Mouse (Mus musculus): ENCODE measurements around the gene Fkbp5. TPM values are rescaled to one million over a fixed set of nuclear protein-coding genes. Genes with fewer than 3 reads are reported as not detected.

Fkbp5 gene
- total and polyA plus RNA-seq, 3 experiments = 14.4 to 31.4 (median 22.6) TPM

- no peak for DNase-seq (ENCODE audit: extremely low read depth)
- Histone ChIP-seq H3K4me2 (ENCODE audit: insufficient read depth, low read depth, poor library complexity, severe bottlenecking) (no peak overlapping the region), H3K27ac (ENCODE audit: insufficient read depth, low read depth) (no peak overlapping the region), H3K27me3 (replicated peaks) (no peaks in the 10 kb centered on the region), H3K9me3 (replicated peaks; ENCODE audit: low read length) (no peaks in the 10 kb centered on the region), H3K9ac (ENCODE audit: insufficient read depth, low read depth) (no peak overlapping the region), H3K36me3 (replicated peaks in 1 of 2; ENCODE audit: control insufficient read depth in 1 of 2, insufficient read depth in 1 of 2, low read length in 1 of 2) (peaks cover 0 to 4% of the 10 kb centered on the region in 2 experiments), H3K79me2 (replicated peaks; ENCODE audit: control insufficient read depth, extremely low read depth, insufficient read depth, poor library complexity, severe bottlenecking) (peaks cover 5% of the 10 kb centered on the region; the same call in 1 of the 2 replicates), H3K4me1 (ENCODE audit: control insufficient read depth in 1 of 2, insufficient read depth in 2 of 2) (peaks cover 0 to 16% of the 10 kb centered on the region in 2 experiments; a peak in 3 of 4 replicates), H3K4me3 (replicated peaks in 1 of 3; ENCODE audit: low read depth in 2 of 3, low read length in 2 of 3, poor library complexity in 1 of 3) (no peak overlapping the region)
- no peak for TF ChIP-seq GABPA (IDR thresholded peaks at IDR 0.05; ENCODE audit: insufficient replicate concordance, low read depth, low read length)
- TF ChIP-seq PAX5 (IDR thresholded peaks at IDR 0.05; ENCODE audit: low read length) = no peak
- no peak for TF ChIP-seq UBTF (IDR thresholded peaks at IDR 0.05; ENCODE audit: low read depth, low read length)
- no peak for TF ChIP-seq NRF1 (IDR thresholded peaks at IDR 0.05; ENCODE audit: low read depth, low read length)
- no peak for TF ChIP-seq MEF2A (IDR thresholded peaks at IDR 0.05; ENCODE audit: borderline replicate concordance, low read depth, low read length)
- TF ChIP-seq MYC (IDR thresholded peaks at IDR 0.05; ENCODE audit: low read depth, low read length) = no peak
- no peak for TF ChIP-seq NELFE (IDR thresholded peaks at IDR 0.05; ENCODE audit: low read depth, low read length)
- dilution Hi-C loops (cut with MboI; ENCODE audit: extremely low pct_ligation_motif_present, extremely low pct_unique_long_range_greater_than_20kb, low sequenced_read_pairs) (no loop called here), in situ Hi-C loops (cut with MboI; ENCODE audit: low pct_ligation_motif_present, low pct_unique_long_range_greater_than_20kb, low sequenced_read_pairs) (no loop called here)
These were observed 53.5 kb downstream of the Fkbp5 start for GRCm38 (mm10) chr17:28463701-28464443.

DNA sequence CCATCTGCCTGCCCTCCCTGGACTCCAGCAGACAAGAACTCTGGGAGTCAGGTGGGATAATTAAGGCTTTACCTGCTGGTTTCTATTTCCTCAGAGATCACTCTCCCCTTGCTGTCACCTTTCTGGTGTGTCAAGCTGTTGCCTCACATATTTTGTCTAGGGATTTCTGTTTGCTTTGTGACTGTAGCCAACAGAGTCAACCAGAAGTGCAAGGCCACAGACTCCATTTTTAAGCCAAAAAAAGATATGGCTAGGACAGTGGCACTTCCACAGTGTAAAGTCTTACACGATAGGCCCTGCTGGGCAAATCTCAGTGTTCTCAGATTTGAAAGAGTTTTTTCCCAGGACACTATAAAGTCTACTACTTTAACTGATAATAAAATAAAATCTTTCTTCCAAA, 56.9 kb downstream of the Fkbp5 start:
- Histone ChIP-seq H3K9ac (ENCODE audit: insufficient read depth, low read depth) (no peak overlapping the region), H3K36me3 (replicated peaks in 1 of 2; ENCODE audit: control insufficient read depth in 1 of 2, insufficient read depth in 1 of 2, low read length in 1 of 2) (peaks cover 0 to 4% of the 10 kb centered on the region in 2 experiments)

GRCm38 (mm10) chr17:28455098-28455497, 62.2 kb downstream of the Fkbp5 start:
- H3K9me3 ChIP-seq (replicated peaks; ENCODE audit: low read length) = no peaks in the 10 kb centered on the region
- H3K79me2 ChIP-seq (replicated peaks; ENCODE audit: control insufficient read depth, extremely low read depth, insufficient read depth, poor library complexity, severe bottlenecking) = no peaks in the 10 kb centered on the region
- no peak overlapping the region for H3K9ac ChIP-seq (ENCODE audit: insufficient read depth, low read depth)
- no peak overlapping the region for H3K27ac ChIP-seq (ENCODE audit: insufficient read depth, low read depth)
- H3K27me3 ChIP-seq (replicated peaks) = no peaks in the 10 kb centered on the region
- peak; percentile 61 for DNase-seq (ENCODE audit: extremely low read depth)
- H3K4me1 ChIP-seq (ENCODE audit: control insufficient read depth in 1 of 2, insufficient read depth in 2 of 2) = no peaks in the 10 kb centered on the region
- H3K4me3 ChIP-seq (replicated peaks in 1 of 3; ENCODE audit: low read depth in 2 of 3, low read length in 2 of 3, poor library complexity in 1 of 3) = no peak overlapping the region
- no peak overlapping the region for H3K4me2 ChIP-seq (ENCODE audit: insufficient read depth, low read depth, poor library complexity, severe bottlenecking)
- dilution Hi-C loops (cut with MboI; ENCODE audit: extremely low pct_ligation_motif_present, extremely low pct_unique_long_range_greater_than_20kb, low sequenced_read_pairs) (no loop called here), in situ Hi-C loops (cut with MboI; ENCODE audit: low pct_ligation_motif_present, low pct_unique_long_range_greater_than_20kb, low sequenced_read_pairs) (no loop called here)
- peaks cover 0 to 6% of the 10 kb centered on the region in 2 experiments for H3K36me3 ChIP-seq (replicated peaks in 1 of 2; ENCODE audit: control insufficient read depth in 1 of 2, insufficient read depth in 1 of 2, low read length in 1 of 2)
- TF ChIP-seq MAFK (IDR thresholded peaks at IDR 0.05; ENCODE audit: insufficient replicate concordance, low read length) = no peak
- peak; percentile 29 for TF ChIP-seq RAD21 (IDR thresholded peaks at IDR 0.05; ENCODE audit: low read depth, low read length)
- peak; percentile 69 for TF ChIP-seq SMC3 (IDR thresholded peaks at IDR 0.05; ENCODE audit: low read depth, low read length)
- peak; percentile 47 to 71; a peak in 3 of 4 replicates for TF ChIP-seq CTCF (conservative IDR thresholded peaks at IDR 0.05 in 1 of 2, IDR thresholded peaks at IDR 0.05 in 1 of 2; ENCODE audit: low read depth in 2 of 2, low read length in 2 of 2)

More for the DNA sequence above, 56.9 kb downstream of the Fkbp5 start:
- dilution Hi-C loops (cut with MboI; ENCODE audit: extremely low pct_ligation_motif_present, extremely low pct_unique_long_range_greater_than_20kb, low sequenced_read_pairs) = no loop called here
- in situ Hi-C loops (cut with MboI; ENCODE audit: low pct_ligation_motif_present, low pct_unique_long_range_greater_than_20kb, low sequenced_read_pairs) = no loop called here
- Histone ChIP-seq H3K79me2 (replicated peaks; ENCODE audit: control insufficient read depth, extremely low read depth, insufficient read depth, poor library complexity, severe bottlenecking) (0 out of 2 replicates have a peak, but pooled peaks cover 5% of the 10 kb centered on the region), H3K9me3 (replicated peaks; ENCODE audit: low read length) (no peaks in the 10 kb centered on the region), H3K4me2 (ENCODE audit: insufficient read depth, low read depth, poor library complexity, severe bottlenecking) (no peak overlapping the region), H3K4me1 (ENCODE audit: control insufficient read depth in 1 of 2, insufficient read depth in 2 of 2) (peaks cover 0 to 13% of the 10 kb centered on the region in 2 experiments; a peak in 3 of 4 replicates), H3K27me3 (replicated peaks) (no peaks in the 10 kb centered on the region), H3K27ac (ENCODE audit: insufficient read depth, low read depth) (no peak overlapping the region), H3K4me3 (replicated peaks in 1 of 3; ENCODE audit: low read depth in 2 of 3, low read length in 2 of 3, poor library complexity in 1 of 3) (no peak overlapping the region)
- no peak for DNase-seq (ENCODE audit: extremely low read depth)
- no peak for TF ChIP-seq MYC (IDR thresholded peaks at IDR 0.05; ENCODE audit: low read depth, low read length)
- no peak for TF ChIP-seq CTCF (conservative IDR thresholded peaks at IDR 0.05 in 1 of 2, IDR thresholded peaks at IDR 0.05 in 1 of 2; ENCODE audit: low read depth in 2 of 2, low read length in 2 of 2)
- TF ChIP-seq IRF4 (IDR thresholded peaks at IDR 0.05; ENCODE audit: low read depth, low read length) = no peak
- TF ChIP-seq TBP (conservative IDR thresholded peaks at IDR 0.05; ENCODE audit: low read depth, low read length) = no peak
- no peak for TF ChIP-seq ZC3H11A (IDR thresholded peaks at IDR 0.05; ENCODE audit: low read depth, low read length)
- no peak for TF ChIP-seq E2F4 (IDR thresholded peaks at IDR 0.05; ENCODE audit: insufficient replicate concordance, low read depth, low read length)
- no peak for TF ChIP-seq SMC3 (IDR thresholded peaks at IDR 0.05; ENCODE audit: low read depth, low read length)
- no peak for TF ChIP-seq MXI1 (IDR thresholded peaks at IDR 0.05; ENCODE audit: low read depth, low read length)
- no peak for TF ChIP-seq NRF1 (IDR thresholded peaks at IDR 0.05; ENCODE audit: low read depth, low read length)
- no peak for TF ChIP-seq POLR2AphosphoS2 (IDR thresholded peaks at IDR 0.05; ENCODE audit: low read depth, low read length)
- TF ChIP-seq POLR2A (IDR thresholded peaks at IDR 0.05; ENCODE audit: low read depth, low read length) = no peak
